Mouse (Mus musculus): ENCODE measurements around the gene Arhgap6. TPM values are rescaled to one million over a fixed set of nuclear protein-coding genes. Genes with fewer than 3 reads are reported as not detected.

Arhgap6 gene
- polyA plus RNA-seq, 2 experiments = 1.2 to 2.3 TPM

- no peak overlapping the region for H3K4me3 ChIP-seq (ENCODE audit: insufficient read depth in 1 of 2, low read depth in 2 of 2, low read length in 2 of 2)
- WGBS (ENCODE audit: insufficient replicate concordance) = 68% methylated on average over 3 of the region's 3 CpGs
- ATAC-seq (ENCODE audit: insufficient read depth) = no peak
- DNase-seq (ENCODE audit: low read depth in 3 of 3, low spot score in 3 of 3) = no peak
- no peaks in the 10 kb centered on the region for H3K27me3 ChIP-seq (ENCODE audit: control insufficient read depth, insufficient read depth, low read length)
- H3K36me3 ChIP-seq (replicated peaks; ENCODE audit: control insufficient read depth, insufficient read depth, low read depth) = no peaks in the 10 kb centered on the region
- no peak overlapping the region for H3K27ac ChIP-seq
- no peaks in the 10 kb centered on the region for H3K9me3 ChIP-seq (ENCODE audit: control insufficient read depth, low read length)
- H3K4me1 ChIP-seq (replicated peaks; ENCODE audit: control insufficient read depth in 2 of 2, insufficient read depth in 2 of 2, low read length in 1 of 2) = peaks cover 6 to 11% of the 10 kb centered on the region in 2 experiments; a peak in 3 of 4 replicates
- no peak overlapping the region for H3K4me2 ChIP-seq (ENCODE audit: low read depth)
- no peak overlapping the region for H3K9ac ChIP-seq (replicated peaks)
- TF ChIP-seq EP300 (IDR thresholded peaks at IDR 0.05; ENCODE audit: low read depth) (no peak), CTCF (IDR thresholded peaks at IDR 0.05; ENCODE audit: low read depth) (no peak)
Measured at GRCm38 (mm10) chrX:169110031-169110430, 315.1 kb downstream of the Arhgap6 start.

GRCm38 (mm10) chrX:169112662-169113061, 317.8 kb downstream of the Arhgap6 start:
- no peaks in the 10 kb centered on the region for H3K27me3 ChIP-seq (ENCODE audit: control insufficient read depth, insufficient read depth, low read length)
- H3K4me2 ChIP-seq (ENCODE audit: low read depth) = no peak overlapping the region
- no peak overlapping the region for H3K4me3 ChIP-seq (ENCODE audit: insufficient read depth in 1 of 2, low read depth in 2 of 2, low read length in 2 of 2)
- no peak overlapping the region for H3K9ac ChIP-seq (replicated peaks)
- DNase-seq (ENCODE audit: low read depth in 3 of 3, low spot score in 3 of 3) (no peak), ATAC-seq (ENCODE audit: insufficient read depth) (no peak)
- no peaks in the 10 kb centered on the region for H3K9me3 ChIP-seq (ENCODE audit: control insufficient read depth, low read length)
- peaks cover 3% of the 10 kb centered on the region in 2 experiments; a peak in 1 of 4 replicates for H3K4me1 ChIP-seq (replicated peaks; ENCODE audit: control insufficient read depth in 2 of 2, insufficient read depth in 2 of 2, low read length in 1 of 2)
- H3K36me3 ChIP-seq (replicated peaks; ENCODE audit: control insufficient read depth, insufficient read depth, low read depth) = no peaks in the 10 kb centered on the region
- TF ChIP-seq CTCF (IDR thresholded peaks at IDR 0.05; ENCODE audit: low read depth) = no peak
- no peak for TF ChIP-seq EP300 (IDR thresholded peaks at IDR 0.05; ENCODE audit: low read depth)
- 61% methylated on average over 4 of the region's 4 CpGs for WGBS (ENCODE audit: insufficient replicate concordance)
- H3K27ac ChIP-seq = no peak overlapping the region

- 42% methylated on average over 4 of the region's 4 CpGs for WGBS (ENCODE audit: insufficient replicate concordance)
Measured at GRCm38 (mm10) chrX:169123115-169123772, 328.3 kb downstream of the Arhgap6 start.

GRCm38 (mm10) chrX:169123773-169124151, 328.9 kb downstream of the Arhgap6 start:
- ATAC-seq (ENCODE audit: insufficient read depth) (no peak), DNase-seq (ENCODE audit: low read depth in 3 of 3, low spot score in 3 of 3) (no peak)
- H3K36me3 ChIP-seq (replicated peaks; ENCODE audit: control insufficient read depth, insufficient read depth, low read depth) = no peaks in the 10 kb centered on the region
- H3K4me3 ChIP-seq (ENCODE audit: insufficient read depth in 1 of 2, low read depth in 2 of 2, low read length in 2 of 2) = no peak overlapping the region
- H3K27ac ChIP-seq = no peak overlapping the region
- H3K4me2 ChIP-seq (ENCODE audit: low read depth) = no peak overlapping the region
- 32% methylated on average over 3 of the region's 3 CpGs for WGBS (ENCODE audit: insufficient replicate concordance)
- H3K27me3 ChIP-seq (ENCODE audit: control insufficient read depth, insufficient read depth, low read length) = no peaks in the 10 kb centered on the region
- TF ChIP-seq CTCF (IDR thresholded peaks at IDR 0.05; ENCODE audit: low read depth) = no peak
- no peak for TF ChIP-seq EP300 (IDR thresholded peaks at IDR 0.05; ENCODE audit: low read depth)
- no peaks in the 10 kb centered on the region for H3K9me3 ChIP-seq (ENCODE audit: control insufficient read depth, low read length)
- H3K9ac ChIP-seq (replicated peaks) = no peak overlapping the region
- H3K4me1 ChIP-seq (replicated peaks; ENCODE audit: control insufficient read depth in 2 of 2, insufficient read depth in 2 of 2, low read length in 1 of 2) = no peaks in the 10 kb centered on the region; a peak in 1 of 4 replicates

More at GRCm38 (mm10) chrX:169123115-169123772, 328.3 kb downstream of the Arhgap6 start:
- no peaks in the 10 kb centered on the region; a peak in 1 of 4 replicates for H3K4me1 ChIP-seq (replicated peaks; ENCODE audit: control insufficient read depth in 2 of 2, insufficient read depth in 2 of 2, low read length in 1 of 2)
- TF ChIP-seq CTCF (IDR thresholded peaks at IDR 0.05; ENCODE audit: low read depth) (no peak), EP300 (IDR thresholded peaks at IDR 0.05; ENCODE audit: low read depth) (no peak)
- no peak overlapping the region for H3K4me2 ChIP-seq (ENCODE audit: low read depth)
- no peak overlapping the region for H3K27ac ChIP-seq
- no peaks in the 10 kb centered on the region for H3K27me3 ChIP-seq (ENCODE audit: control insufficient read depth, insufficient read depth, low read length)
- no peak for DNase-seq (ENCODE audit: low read depth in 3 of 3, low spot score in 3 of 3)
- ATAC-seq (ENCODE audit: insufficient read depth) = no peak
- no peaks in the 10 kb centered on the region for H3K36me3 ChIP-seq (replicated peaks; ENCODE audit: control insufficient read depth, insufficient read depth, low read depth)
- H3K9me3 ChIP-seq (ENCODE audit: control insufficient read depth, low read length) = no peaks in the 10 kb centered on the region
- no peak overlapping the region for H3K9ac ChIP-seq (replicated peaks)
- H3K4me3 ChIP-seq (ENCODE audit: insufficient read depth in 1 of 2, low read depth in 2 of 2, low read length in 2 of 2) = no peak overlapping the region

GRCm38 (mm10) chrX:169139758-169140157, 344.9 kb downstream of the Arhgap6 start:
- ATAC-seq (ENCODE audit: insufficient read depth) (no peak), DNase-seq (ENCODE audit: low read depth in 3 of 3, low spot score in 3 of 3) (no peak)
- Histone ChIP-seq H3K4me1 (replicated peaks; ENCODE audit: control insufficient read depth in 2 of 2, insufficient read depth in 2 of 2, low read length in 1 of 2) (no peaks in the 10 kb centered on the region), H3K4me2 (ENCODE audit: low read depth) (no peak overlapping the region), H3K27ac (no peak overlapping the region), H3K36me3 (replicated peaks; ENCODE audit: control insufficient read depth, insufficient read depth, low read depth) (no peaks in the 10 kb centered on the region), H3K4me3 (ENCODE audit: insufficient read depth in 1 of 2, low read depth in 2 of 2, low read length in 2 of 2) (no peak overlapping the region), H3K27me3 (ENCODE audit: control insufficient read depth, insufficient read depth, low read length) (no peaks in the 10 kb centered on the region), H3K9me3 (ENCODE audit: control insufficient read depth, low read length) (no peaks in the 10 kb centered on the region), H3K9ac (replicated peaks) (no peak overlapping the region)
- TF ChIP-seq CTCF (IDR thresholded peaks at IDR 0.05; ENCODE audit: low read depth) (no peak), EP300 (IDR thresholded peaks at IDR 0.05; ENCODE audit: low read depth) (no peak)
- 67% methylated on average over 7 of the region's 7 CpGs for WGBS (ENCODE audit: insufficient replicate concordance)

Measured in liver, embryonic 14.5 days (tissue).